Mouse (Mus musculus) urinary bladder, postnatal 4 days (tissue): ENCODE measurements around the gene Tpi1.

ENCODE experiments used
- DNase-seq, 2 experiments: peaks; one replicate each; pipeline ENCODE4 v3.0.0; 2021 to 2022; ENCODE audit warnings: low spot score in 2 of 2

Tpi1 gene

DNA sequence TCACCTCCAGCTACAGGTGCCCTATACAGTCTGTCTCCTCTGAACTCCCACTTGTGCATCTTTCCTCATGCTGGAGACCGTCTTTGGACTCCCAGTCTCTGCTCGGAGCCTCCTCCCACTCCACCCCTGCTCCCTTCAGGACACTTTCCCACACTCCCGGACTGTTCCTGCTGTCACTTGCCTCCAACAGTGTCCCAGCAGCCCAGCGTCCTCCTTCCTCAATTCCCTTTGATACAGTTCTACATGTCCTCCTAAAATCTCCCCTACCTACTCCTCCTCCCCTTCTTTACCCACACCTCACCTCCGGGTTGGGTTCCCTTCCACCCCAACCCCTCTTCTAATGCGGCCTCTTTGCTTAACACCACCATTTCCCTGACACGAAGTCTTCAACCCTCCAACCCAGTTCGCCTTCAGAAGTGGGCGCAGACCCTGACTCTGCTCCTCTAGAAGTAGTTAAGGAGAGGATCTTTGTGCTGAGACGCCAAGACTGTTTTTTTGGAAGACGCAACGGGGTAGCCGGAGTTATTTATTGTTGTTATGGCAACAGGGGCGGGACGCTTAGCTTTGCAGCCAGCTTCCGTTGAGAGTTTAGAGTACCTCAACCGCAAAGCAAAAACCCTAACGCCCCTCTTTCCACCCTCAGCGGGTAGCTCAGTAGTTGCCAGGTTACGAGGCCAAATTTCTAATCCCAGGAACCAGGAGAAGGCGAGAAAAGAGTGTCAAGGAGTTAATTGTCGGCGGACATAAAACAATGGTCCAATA, 34.7 kb downstream of the Tpi1 start, which contains the start of gene Lrrc23:
Gene Lrrc23 (minus strand): TSS at position 506 of the 762 bp plus-strand sequence.
- DNase-seq: peak in 1 of 2 experiments; percentile 45

GRCm38 (mm10) chr6:124770511-124770910, 43.6 kb downstream of the Tpi1 start:
- no peak for DNase-seq

GRCm38 (mm10) chr6:124770013-124770412, 44.1 kb downstream of the Tpi1 start:
- no peak for DNase-seq

DNA sequence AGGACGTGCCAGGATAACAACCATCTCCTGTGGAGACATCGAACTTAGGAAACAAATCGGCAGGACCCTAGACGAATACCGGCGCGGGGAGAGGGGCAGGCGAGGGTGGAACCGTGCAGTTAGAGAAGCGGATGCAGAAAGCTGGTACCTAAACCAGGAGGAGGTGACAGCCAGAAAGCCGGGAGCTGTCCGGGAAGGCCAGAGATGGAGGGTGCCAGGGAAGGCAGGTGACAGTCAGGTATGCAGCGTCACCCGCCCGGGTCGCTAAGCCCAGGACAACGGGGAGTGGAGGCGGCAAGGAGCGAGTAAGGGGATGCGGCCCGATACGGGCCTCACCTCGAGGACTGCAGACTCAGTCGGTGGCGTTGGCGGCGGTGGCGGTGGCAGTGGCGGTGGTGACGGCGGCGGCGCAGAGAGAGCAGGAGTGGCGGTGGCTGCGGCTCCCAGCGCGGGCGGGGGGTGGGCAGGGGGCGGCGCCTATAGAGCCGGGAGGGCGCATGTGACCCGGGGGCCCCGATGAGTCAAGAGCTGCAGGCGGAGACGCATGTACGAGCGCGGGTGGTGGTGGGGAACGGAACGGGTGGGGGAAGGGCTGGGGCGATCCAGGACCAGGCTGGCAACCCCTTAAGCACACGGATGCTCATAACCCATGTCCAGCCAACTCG, 44.9 kb downstream of the Tpi1 start, which contains the start of gene Eno2:
Gene Eno2 (minus strand): TSS at position 573 of the 665 bp plus-strand sequence.
- peak in 1 of 2 experiments; percentile 53 for DNase-seq

DNA sequence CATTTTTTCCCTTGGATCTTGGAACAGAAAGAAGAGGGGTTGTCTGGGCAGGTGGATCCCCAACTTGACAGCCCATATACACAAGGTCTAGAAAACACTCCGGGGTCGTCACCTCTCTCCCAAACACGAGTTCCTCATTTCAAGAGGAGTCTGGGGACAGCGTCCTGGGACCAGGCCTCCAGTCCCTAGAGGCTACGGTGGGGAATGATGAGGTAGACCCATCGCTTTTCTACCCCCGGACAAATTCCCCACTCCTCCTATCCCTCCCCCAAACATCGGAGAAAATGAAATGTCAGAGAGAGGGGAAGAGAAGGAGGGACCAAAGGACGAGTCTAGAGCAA, 45.4 kb downstream of the Tpi1 start:
- DNase-seq: no peak

DNA sequence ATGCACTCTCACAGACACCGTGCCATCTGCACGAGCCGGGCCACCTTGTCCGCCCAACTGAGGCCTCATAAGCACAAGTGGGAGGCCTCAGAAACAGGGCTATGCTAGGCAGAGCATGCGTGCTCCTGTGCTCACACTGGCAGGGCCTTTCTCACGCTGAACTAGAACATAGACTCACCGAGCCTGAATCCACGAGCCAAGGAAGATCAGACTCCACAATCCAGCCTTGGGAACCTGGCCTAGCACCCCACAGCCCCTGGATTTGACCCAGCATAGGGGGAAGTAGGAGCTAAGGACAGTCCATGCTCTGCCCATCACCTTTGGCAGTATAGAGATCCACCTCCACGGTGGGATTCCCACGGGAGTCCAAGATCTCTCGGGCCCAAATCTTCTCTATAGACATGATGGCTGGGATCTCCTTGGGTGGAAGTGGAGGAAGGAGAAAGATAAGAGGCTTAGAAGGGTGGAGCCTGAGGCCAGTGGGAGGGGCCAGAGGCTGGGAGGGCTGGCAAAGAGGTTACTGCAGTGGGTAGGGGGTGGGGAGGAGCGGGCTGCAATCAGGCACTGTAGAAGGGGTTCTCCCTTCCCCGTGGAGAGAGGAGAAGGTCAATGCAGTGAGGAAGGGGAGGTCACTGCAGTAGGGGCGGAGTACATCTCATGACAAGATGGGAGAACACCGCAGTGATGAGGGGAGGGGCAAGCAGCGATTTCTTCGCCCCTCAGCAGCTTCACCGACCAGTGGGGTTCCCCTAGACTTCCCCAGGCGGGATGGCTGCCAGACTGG, 46.0 kb downstream of the Tpi1 start:
- DNase-seq: no peak

- DNase-seq: no peak
These were observed 46.6 kb downstream of the Tpi1 start for GRCm38 (mm10) chr6:124767536-124767919.

DNA sequence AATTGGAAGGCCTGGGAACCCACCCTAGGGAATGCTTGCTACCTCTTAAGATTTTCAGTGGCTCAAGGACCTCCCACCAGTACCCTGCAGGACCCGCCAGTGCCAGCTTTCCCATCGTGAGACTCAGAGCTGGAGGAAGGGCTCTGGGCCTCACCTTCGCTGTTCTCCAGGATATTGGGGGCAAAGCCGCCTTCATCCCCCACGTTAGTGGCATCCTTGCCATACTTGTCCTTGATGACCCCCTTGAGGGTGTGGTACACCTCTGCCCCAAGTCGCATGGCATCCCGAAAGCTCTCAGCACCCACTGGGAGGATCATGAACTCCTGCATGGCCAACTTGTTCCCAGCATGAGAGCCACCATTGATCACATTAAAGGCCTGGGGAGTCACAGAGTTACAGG, 48.1 kb downstream of the Tpi1 start:
- no peak for DNase-seq
